Mouse (Mus musculus): ENCODE data around the gene Gm1673.

DNA sequence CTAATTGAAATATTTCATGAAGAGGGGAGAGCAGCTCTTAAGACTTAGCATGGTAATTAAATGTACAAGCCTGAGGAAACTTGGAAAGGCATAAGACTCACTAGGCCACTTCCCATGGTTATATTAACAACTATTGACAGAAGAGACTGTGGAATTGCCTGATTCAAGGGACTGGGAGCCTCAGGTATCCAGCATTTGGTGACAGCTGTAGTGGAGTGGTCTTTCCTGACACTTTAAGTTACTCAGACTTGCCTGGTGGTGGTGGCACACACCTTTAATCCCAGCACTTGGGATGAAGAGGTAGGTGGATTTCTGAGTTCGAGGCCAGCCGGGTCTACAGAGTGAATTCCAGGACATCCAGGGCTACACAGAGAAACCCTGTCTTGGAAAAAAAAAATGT is 46.0 kb upstream of the Gm1673 start:
- no peak for TF ChIP-seq USF1 (IDR thresholded peaks at IDR 0.05; ENCODE audit: low read depth)
- TF ChIP-seq MYOG (IDR thresholded peaks at IDR 0.05; ENCODE audit: control insufficient read depth, extremely low read depth, insufficient read length) = no peak
- no peak for TF ChIP-seq CTCF (IDR thresholded peaks at IDR 0.05; ENCODE audit: control insufficient read depth, insufficient read depth, insufficient read length)
- no peak for TF ChIP-seq MAX (IDR thresholded peaks at IDR 0.05)
- TF ChIP-seq MYOD1 (IDR thresholded peaks at IDR 0.05; ENCODE audit: control insufficient read depth, insufficient read length, low read depth) = no peak
- TF ChIP-seq CEBPB (IDR thresholded peaks at IDR 0.05; ENCODE audit: low read depth) = no peak

All from C2C12 (cell line).